Mouse (Mus musculus) ES-E14 (cell line): ENCODE measurements around the gene Ocrl. TPM values are rescaled to one million over a fixed set of nuclear protein-coding genes. Genes with fewer than 3 reads are reported as not detected.
A peak's percentile ranks its signal among the peaks of the same experiment; 100 is the strongest.

Experiments used
- DNase-seq: peaks from one replicate; pipeline ENCODE4 v3.0.0-alpha.2; 2013; ENCODE audit warnings: low read depth, low spot score
- H3K27ac ChIP-seq: 2 replicates; pipeline ENCODE4 v1.5.1; 2012; ENCODE audit warnings: low read depth, mild to moderate bottlenecking, low read length, moderate library complexity, mixed read lengths; ENCODE audit not compliant: poor library complexity, insufficient read depth, severe bottlenecking
- H3K36me3 ChIP-seq: 2 replicates; pipeline ENCODE4 v1.6.1; 2012; ENCODE audit warnings: mild to moderate bottlenecking, low read length, moderate library complexity, mixed read lengths; ENCODE audit not compliant: control insufficient read depth, poor library complexity, insufficient read depth, severe bottlenecking
- H3K4me1 ChIP-seq, 2 experiments: fragments of 150-350 bp in 1 of 2; sonication (generic) in 1 of 2; 2 replicates each; pipeline ENCODE4 v1.6.1; 2012; ENCODE audit warnings: low read length in 2 of 2, mild to moderate bottlenecking in 1 of 2, mixed read lengths in 1 of 2; ENCODE audit not compliant: control insufficient read depth in 2 of 2, insufficient read depth in 2 of 2, poor library complexity in 1 of 2
- H3K4me3 ChIP-seq, 2 experiments: fragments of 150-350 bp in 1 of 2; sonication (generic) in 1 of 2; 2 replicates each; pipeline ENCODE4 v1.5.1; 2012; ENCODE audit warnings: low read length in 2 of 2, low read depth in 1 of 2, mild to moderate bottlenecking in 1 of 2, mixed read lengths in 1 of 2; ENCODE audit not compliant: insufficient read depth in 1 of 2, poor library complexity in 1 of 2, severe bottlenecking in 1 of 2
- H3K9ac ChIP-seq: 2 replicates; pipeline ENCODE4 v1.6.1; 2012; ENCODE audit warnings: low read depth, mild to moderate bottlenecking, low read length, mixed read lengths; ENCODE audit not compliant: poor library complexity, insufficient read depth, severe bottlenecking
- H3K9me3 ChIP-seq: fragments of 150-350 bp; sonication (generic); 2 replicates; pipeline ENCODE4 v1.6.1; 2012; ENCODE audit warnings: low read depth, mild to moderate bottlenecking, low read length; ENCODE audit not compliant: control insufficient read depth, insufficient read depth
- CHD2 ChIP-seq: IDR thresholded peaks from 2 replicates; pipeline ENCODE4 v1.6.1; 2014; ENCODE audit warnings: mild to moderate bottlenecking, low read depth, low read length, inconsistent platforms
- HCFC1 ChIP-seq: IDR thresholded peaks from 2 replicates; pipeline ENCODE4 v1.6.1; 2012; ENCODE audit warnings: low read length, inconsistent platforms, borderline replicate concordance; ENCODE audit not compliant: insufficient read depth
- MAFK ChIP-seq: IDR thresholded peaks from 2 replicates; pipeline ENCODE4 v1.6.1; 2014; ENCODE audit warnings: mild to moderate bottlenecking, low read depth, low read length, inconsistent platforms; ENCODE audit not compliant: insufficient read depth
- ZC3H11A ChIP-seq: IDR thresholded peaks from 2 replicates; pipeline ENCODE4 v1.6.1; 2012; ENCODE audit warnings: low read depth, mild to moderate bottlenecking, inconsistent platforms, low read length, borderline replicate concordance
- ZNF384 ChIP-seq: IDR thresholded peaks from 2 replicates; pipeline ENCODE4 v1.6.1; 2012; ENCODE audit warnings: low read depth, low read length, inconsistent platforms
- in situ Hi-C, 2 experiments: fragments of 600-800 bp; cut with MboI; formaldehyde crosslinking; loops; one replicate each; pipeline ENCODE4 v1.15.1; 2025; ENCODE audit warnings: low sequenced_read_pairs in 2 of 2, inconsistent platforms in 1 of 2; ENCODE audit not compliant: unreplicated experiment in 2 of 2
- total RNA-seq: library from RNA; depleted of rRNA; stranded (reverse); fragments of 300-350 nt; gene quantifications from 2 replicates; pipeline ENCODE4 v1.2.3, GENCODE M21; 2012

Gene Ocrl
- total RNA-seq, 1 experiment: 7.8 TPM

DNA sequence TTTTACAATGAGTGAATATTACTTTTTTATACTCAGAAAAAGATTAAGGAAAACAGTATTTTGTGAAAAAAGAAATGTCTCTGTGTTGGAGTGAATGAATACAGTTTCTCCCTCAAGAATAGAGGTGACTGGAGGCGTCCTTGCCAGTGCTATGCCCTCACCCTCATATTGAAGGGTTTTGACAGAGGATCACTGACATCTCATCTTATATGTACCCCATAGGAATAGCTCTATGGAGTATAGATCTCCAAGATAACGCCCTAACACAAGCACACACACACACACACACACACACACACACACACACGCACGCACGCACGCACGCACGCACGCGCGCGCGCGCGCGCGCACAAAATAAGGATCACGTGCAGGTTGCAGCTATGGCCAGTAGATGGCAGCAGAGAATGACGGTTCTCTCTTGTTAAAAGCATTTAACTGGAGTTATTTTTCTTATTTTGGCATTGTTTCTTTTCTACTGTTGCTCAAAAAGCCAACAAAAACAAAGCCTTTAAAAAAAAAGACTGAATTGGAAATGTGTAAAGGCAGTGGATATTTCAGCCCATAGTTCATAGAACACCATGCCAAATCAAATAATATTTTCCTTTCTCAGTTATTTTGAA lies 72.9 kb downstream of the Ocrl start:
- in situ Hi-C loops: loop anchor here (25.0 kb wide), 1 partner anchor 427 kb away; no protein-coding TSS in a partner anchor
- Histone ChIP-seq H3K36me3 (no peaks in the 10 kb centered on the region), H3K9me3 (no peaks in the 10 kb centered on the region), H3K27ac (no peak overlapping the region), H3K4me1 (no peaks in the 10 kb centered on the region), H3K4me3 (no peak overlapping the region), H3K9ac (no peak overlapping the region)
- peak; percentile 13 for DNase-seq
- no peak for TF ChIP-seq ZNF384
- TF ChIP-seq CHD2: no peak
- TF ChIP-seq ZC3H11A: no peak
- TF ChIP-seq HCFC1: no peak
- no peak for TF ChIP-seq MAFK

DNA sequence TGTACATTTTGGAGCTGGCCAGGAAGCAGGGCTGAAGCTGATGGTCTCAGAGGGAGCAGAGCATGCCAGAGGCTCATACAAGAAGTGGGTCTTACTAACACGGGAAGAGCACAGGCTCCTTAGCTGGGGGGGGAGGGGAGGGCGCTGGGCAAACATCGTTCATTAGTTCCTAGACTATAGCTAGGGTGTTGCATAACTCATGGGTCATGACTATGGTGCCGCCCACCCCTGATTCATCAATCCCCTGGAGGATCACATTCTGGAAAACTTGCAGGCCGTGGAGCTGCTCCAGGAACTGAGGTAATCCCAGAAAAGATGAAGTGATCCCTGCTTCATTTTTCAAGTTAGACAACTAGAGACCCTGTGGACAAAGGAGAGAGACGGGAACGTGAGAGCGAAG lies 75.8 kb downstream of the Ocrl start:
- no peaks in the 10 kb centered on the region for H3K4me1 ChIP-seq
- H3K4me3 ChIP-seq: no peak overlapping the region
- H3K36me3 ChIP-seq: no peaks in the 10 kb centered on the region
- H3K27ac ChIP-seq: no peak overlapping the region
- no peaks in the 10 kb centered on the region for H3K9me3 ChIP-seq
- no peak for DNase-seq
- in situ Hi-C loops: loop anchor here (25.0 kb wide), 1 partner anchor 424 kb away; no protein-coding TSS in a partner anchor
- H3K9ac ChIP-seq: no peak overlapping the region
- TF ChIP-seq MAFK (no peak), CHD2 (no peak), ZC3H11A (no peak), ZNF384 (no peak), HCFC1 (no peak)

DNA sequence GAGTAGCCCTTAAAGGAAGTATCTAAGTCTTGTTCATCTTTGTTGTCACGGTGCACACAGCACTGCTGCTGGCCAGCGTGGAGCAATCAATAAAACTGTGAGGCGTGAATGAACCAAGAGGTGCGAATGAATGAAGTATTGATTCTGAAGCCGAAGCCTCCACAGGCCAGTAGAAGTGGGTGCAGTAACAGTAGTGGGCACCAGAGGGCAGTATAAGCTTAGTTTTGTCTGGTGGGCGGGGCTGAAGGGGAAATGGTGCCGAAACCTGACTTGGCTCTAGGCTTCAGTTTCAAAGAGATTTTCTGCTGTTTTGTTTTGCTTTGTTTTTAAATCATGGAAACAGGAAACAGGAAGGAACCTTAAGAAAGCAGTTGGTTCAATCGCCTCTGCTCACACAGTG lies 80.4 kb downstream of the Ocrl start:
- TF ChIP-seq CHD2 (no peak), HCFC1 (no peak), ZC3H11A (peak; percentile 87; the same call in 1 of the 2 replicates)
- Histone ChIP-seq H3K36me3 (no peaks in the 10 kb centered on the region), H3K9me3 (no peaks in the 10 kb centered on the region), H3K27ac (no peak overlapping the region), H3K4me1 (no peaks in the 10 kb centered on the region), H3K9ac (no peak overlapping the region), H3K4me3 (no peak overlapping the region)
- peak; percentile 17 for DNase-seq
- in situ Hi-C loops: loop anchor here (10.0 to 25.0 kb wide), 2 partner anchors 122 to 420 kb away; no protein-coding TSS in a partner anchor

DNA sequence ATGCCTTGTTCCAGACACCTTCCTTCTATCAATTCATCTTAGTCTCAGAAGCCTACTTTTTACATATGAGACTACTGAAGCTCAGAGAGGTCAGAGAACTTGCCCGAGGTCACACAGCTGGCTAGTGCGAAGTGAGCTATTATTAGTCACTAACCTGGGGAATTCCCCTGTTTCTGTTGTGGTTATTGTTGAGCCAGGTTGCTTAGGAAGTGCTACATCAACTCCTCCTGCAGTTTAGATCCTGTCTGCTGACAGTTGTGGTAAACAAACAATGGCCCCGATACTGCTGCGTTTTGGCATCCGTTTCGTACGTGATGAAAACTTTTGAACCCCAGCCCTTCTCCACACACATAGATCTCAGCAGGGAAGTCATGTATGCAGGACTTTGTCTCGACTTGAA lies 86.2 kb downstream of the Ocrl start:
- no peak for DNase-seq
- H3K9me3 ChIP-seq: no peaks in the 10 kb centered on the region
- H3K27ac ChIP-seq: no peak overlapping the region
- TF ChIP-seq MAFK: no peak
- TF ChIP-seq CHD2: no peak
- no peaks in the 10 kb centered on the region for H3K36me3 ChIP-seq
- in situ Hi-C loops: loop anchor here (10.0 to 25.0 kb wide), 2 partner anchors 116 to 414 kb away; no protein-coding TSS in a partner anchor
- no peak overlapping the region for H3K4me3 ChIP-seq
- no peak overlapping the region for H3K9ac ChIP-seq
- no peaks in the 10 kb centered on the region for H3K4me1 ChIP-seq

DNA sequence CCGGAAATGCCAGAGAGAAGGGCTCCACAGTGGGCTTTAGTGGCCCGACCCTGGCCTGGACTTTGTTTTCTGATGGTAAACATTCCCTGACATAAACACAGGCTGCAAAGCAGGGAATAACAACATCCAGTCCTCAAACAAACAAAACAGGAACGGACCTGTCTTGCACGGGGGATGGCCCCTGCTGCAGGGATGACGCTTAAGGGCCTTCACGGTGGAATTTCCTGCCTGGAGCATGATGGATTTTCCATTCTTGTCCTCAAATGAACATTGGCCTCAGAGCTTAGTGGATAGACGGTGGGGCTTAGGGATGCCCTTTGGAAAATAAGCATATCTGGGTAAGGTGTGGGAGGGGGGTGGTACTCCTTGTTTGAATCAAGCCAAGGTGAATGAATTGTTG lies 89.0 kb downstream of the Ocrl start:
- no peak overlapping the region for H3K9ac ChIP-seq
- H3K9me3 ChIP-seq: no peaks in the 10 kb centered on the region
- in situ Hi-C loops: no loop called here
- H3K4me1 ChIP-seq: no peaks in the 10 kb centered on the region
- no peak for TF ChIP-seq MAFK
- no peak for TF ChIP-seq ZC3H11A
- TF ChIP-seq CHD2: no peak
- no peak for TF ChIP-seq HCFC1
- TF ChIP-seq ZNF384: no peak
- DNase-seq: no peak
- H3K4me3 ChIP-seq: no peak overlapping the region
- H3K27ac ChIP-seq: no peak overlapping the region
- no peaks in the 10 kb centered on the region for H3K36me3 ChIP-seq
